Mouse (Mus musculus) adrenal gland, adult 8-10 months (tissue): ENCODE results near the gene Mindy4. TPM values are rescaled to one million over a fixed set of nuclear protein-coding genes. Genes with fewer than 3 reads are reported as not detected.
"Not testable (repeated sequence)": the region's sequence is repeated elsewhere in the genome, so short reads cannot be mapped to it uniquely, and the experiment has no call there.

Experiments used
- DNase-seq: peaks from one replicate; pipeline ENCODE4 v3.0.0; 2022
- total RNA-seq, 4 experiments: library from RNA; stranded (reverse); gene quantifications; 2 replicates each; pipeline ENCODE4 v1.2.4; 2022

The Mindy4 gene
- total RNA-seq, result 10 to 100 TPM in 1 of 4 experiments, 1 to 10 TPM in 3; 4.0 to 10.2 (median 6.3) TPM

DNA sequence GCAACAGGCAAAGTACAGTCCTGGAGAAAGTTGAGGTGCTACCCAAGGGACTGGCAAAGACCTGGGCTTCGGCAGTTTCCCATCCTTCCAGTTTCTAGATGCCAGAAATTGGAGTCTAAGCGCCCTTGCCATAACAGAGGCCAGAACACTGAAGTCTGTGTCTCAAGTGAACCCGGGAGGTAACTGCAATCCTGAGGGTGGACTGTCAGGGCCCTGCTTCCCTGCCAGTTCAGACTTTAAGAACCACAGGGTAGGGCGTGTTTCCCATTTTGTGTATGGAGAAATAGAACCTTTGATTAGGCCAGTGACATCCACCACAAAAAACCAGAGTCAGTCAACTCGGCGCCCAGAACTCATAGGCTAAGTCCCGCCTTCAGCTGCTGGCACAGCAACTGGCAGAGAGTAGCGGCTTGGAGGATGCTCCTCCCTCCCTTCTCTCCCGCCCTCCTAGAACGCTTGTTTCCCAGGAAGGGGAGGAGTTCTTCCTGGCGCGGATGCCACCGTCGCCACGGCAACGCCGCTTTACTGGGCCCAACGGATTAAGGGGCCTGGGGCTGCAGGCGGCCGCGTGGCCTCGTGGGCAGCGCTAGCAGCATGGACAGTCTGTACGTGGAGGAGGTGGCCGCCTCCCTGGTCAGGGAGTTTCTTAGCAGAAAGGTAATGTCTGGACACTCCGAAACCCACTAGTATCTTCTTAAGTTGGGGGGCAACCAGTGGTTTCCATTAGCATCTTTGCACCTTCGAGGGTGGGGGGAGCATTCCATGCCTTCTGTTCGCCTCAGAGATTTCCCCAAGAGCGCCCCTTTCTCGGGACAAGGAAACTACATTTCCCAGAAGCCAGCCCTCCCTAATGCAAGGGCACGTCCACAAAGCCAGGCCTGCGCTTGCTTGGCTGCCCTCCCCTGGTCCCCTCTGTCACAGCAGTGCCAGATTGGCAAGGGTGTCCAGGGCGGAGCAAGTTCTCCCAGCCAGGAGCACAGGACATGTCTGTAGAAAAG is at the start of gene Mindy4:
TSS of gene Mindy4 (plus strand) at position 471 of the 998 bp plus-strand sequence.
- DNase-seq, result peak; percentile 90

DNA sequence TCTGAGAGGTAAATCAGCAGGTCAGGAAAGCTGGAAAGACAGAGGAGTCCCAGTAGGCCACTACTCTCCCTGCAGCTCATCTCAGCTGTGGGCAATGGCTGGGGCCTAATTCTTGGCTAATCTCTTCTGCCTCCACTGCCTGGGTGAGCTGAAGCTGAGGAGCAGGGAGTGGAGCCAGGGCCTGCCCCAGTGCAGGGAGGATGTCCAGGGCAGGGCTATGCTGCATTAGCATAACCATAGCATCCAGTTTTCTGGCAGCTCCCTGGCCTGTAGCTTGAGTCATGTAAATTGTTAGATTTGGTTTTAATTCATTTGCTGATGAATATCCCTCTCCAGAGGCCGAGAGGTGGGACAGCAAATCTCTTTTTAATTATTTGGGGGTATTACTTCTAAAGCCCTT is 43.9 kb upstream of the Mindy4 start:
- DNase-seq, result no peak

DNA sequence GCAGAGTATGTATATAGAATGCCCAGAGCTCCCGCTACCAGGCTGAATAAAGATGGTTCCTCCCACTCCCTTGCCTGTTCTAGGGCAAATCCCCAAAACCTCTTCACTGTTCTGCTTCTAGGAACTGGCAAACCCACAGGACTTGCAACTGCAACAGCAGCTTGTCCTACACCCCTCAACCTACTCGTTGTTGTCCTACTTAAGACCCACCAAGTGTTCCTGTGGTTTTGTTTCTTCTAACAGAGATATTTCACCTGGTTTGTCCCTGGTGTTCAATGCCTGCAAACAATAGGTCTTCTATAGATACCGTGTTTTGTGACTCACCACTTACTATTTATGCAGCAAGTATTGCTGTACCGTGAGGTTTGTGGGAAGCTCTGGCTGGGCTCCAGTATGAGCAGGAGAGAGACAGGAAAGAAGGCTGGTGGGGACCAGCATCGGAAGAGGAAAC is 41.8 kb upstream of the Mindy4 start:
- DNase-seq, result no peak

DNA sequence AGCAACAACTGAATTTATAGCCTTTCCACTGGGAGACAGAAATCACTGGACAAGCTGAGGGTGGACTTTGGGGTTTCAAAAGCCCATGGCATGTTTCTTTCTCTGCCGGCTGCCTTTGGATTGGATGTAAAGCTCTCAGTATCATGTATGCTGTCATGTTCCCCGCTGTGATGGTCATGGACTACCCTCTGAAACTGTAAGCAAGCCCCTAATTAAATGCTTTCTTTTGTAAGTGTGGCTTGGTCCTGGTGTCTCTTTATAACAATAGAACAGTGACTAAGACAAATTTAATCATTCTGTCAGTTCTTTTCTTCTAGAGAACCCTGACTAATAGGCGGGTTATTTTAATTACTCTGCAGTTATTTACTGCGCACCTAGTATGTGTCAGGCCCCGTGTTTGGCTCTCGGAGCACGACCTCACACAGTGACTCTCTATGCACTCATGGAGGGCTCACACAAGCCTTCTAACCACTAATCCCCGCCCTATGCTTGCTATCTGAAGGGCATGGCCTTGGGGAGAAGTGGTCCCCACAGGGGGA is 40.1 kb upstream of the Mindy4 start:
- no peak for DNase-seq

DNA sequence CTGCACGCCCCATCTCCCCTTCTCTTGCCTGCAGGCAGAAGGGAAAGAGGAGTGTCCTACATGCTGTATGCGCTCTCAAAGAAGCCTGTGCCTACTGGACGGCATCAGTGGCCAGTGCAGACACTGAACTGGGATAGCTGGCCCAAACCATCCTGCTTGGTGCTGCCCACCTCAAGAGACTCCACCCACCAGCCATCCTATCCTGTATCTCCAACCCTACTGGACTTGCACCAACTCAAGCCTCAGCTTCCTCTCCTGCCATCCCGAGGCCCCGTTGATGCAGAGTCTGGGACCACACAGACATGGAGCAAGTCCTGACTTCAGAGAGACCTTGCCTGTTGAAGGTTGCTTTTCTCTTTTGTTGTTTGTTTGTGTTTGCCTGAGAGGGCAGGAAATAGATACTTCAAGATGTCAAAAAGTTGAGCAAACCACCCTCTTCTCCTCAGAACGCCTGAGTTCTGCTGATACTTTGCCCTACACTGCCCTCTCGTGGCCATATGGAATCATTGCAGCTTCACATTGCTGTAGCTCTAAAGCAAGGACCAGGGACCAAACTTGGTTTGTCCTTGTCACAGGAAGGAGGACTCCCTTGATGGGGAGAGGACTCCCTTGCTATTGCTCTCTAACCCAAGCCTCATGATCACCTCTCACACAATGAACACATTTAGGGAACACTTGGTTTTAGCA is 36.3 kb upstream of the Mindy4 start:
- peak; percentile 50 for DNase-seq

DNA sequence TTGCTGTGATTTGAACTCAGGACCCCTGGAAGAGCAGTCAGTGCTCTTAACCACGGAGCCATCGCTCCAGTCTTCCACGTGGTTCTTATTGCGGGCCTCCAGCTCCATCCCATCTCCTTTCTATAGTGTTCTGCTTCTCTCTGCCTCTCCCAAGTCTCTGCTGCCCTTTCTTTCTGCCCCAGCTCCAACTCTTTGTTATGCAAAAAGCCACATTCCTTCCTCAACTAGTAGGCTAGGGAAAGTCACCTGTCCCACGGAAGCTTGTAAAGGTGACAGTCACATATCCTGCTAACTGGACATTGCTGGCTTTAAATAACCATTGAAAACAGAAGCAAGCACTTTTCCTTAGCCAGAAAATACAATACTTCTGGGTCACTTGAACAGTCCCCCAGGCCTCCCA is 33.4 kb upstream of the Mindy4 start:
- DNase-seq, result no peak

DNA sequence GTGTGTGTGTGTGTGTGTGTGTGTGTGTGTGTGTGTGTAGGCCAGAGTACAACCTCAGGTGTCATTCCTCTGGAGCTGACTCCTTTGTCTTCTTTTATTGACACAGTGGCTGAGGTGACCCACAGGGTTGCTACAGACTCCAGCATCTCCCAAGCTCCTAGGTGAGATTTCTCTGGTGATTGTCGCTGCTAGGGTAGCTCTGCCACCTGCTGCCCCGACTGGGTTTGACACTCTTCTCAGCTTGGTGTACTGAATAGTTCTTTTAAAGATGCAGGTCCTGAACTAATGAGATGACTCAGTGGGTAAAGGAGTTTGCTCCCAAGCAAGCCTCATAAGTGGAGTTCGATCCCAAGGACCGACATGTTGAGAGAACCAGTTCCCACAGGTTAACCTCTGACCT is 31.5 kb upstream of the Mindy4 start:
- DNase-seq, result no peak

DNA sequence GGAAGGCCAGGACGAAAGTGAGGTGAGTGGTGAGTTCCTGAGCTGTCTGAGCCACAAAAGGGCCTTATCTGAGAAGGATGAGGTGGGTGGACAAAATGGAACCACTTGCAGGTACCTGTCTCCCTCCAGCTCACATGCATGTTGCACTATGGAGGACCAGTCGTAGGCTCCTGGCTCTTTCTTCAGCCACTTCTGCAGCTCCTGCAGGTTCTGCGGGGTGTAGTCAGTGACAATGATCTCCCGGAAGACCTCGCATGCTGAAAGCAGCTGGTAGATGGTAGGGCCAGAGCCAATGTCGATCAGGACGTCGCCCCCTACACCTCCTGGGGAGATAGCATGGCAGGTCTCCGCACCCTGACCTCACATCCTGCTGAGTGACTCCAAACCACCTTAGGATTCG is 30.0 kb upstream of the Mindy4 start:
- DNase-seq, result no peak

DNA sequence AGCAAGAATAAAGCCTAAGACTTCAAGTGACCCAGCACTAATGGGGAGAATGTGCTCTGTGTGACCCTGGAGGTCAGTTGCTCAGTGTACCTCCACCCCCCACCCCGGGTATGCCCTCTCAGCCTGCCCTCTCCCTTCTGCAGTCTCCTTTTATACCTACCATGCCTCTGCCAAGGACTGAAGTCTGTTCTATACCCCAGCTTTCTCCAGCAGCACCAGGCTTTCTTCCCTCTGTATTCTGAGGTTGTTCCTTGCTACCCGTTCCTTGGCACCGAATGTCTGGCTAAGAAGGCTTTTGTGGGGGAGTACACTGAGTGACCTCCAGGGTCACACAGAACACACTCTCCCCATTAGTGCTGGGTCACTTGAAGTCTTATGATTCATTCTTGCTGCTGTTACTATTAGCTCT is 29.2 kb upstream of the Mindy4 start:
- no peak for DNase-seq

DNA sequence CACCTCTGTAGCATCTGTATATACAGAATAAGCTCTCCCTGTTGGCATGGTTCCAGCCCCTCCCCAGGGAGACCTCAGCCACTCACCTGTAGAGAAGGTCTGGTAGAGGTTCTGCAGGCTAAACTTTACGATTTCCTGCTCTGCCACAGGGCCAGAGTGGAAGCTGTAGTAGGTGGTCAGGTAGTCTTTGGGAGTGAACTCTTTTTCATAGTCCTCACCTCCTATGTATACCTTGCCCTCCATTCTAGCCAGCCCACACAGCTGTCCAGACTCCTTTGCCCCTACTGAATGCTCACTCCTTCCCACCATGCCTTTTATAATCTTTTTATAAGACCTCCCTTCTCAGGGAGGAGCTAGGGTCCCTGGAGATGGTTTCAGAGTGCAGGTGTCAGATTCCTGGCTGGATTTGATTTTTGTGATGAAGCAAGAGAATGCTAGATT is 28.4 kb upstream of the Mindy4 start, which contains the start of gene Inmt:
TSS of gene Inmt (minus strand) at position 303 of the 441 bp plus-strand sequence.
- DNase-seq, result no peak

DNA sequence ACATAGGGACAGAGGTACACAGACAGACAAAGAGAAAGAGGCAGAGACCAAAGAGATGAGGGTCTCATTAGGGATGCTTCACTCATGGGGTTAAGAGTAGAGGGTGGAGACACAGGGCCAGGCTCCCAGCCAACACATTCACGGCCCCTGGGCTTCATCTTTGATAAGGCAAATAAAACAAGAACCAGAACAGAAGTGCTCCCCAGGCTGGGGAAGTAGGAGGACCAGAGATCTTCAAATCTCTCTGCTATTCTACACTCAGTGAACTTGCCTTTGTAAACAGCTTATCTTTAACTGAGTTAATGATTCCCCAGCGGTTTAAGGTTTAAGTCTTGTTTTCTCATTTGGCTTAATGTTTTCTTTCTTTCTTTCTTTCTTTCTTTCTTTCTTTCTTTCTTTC is 27.7 kb upstream of the Mindy4 start:
- no peak for DNase-seq

DNA sequence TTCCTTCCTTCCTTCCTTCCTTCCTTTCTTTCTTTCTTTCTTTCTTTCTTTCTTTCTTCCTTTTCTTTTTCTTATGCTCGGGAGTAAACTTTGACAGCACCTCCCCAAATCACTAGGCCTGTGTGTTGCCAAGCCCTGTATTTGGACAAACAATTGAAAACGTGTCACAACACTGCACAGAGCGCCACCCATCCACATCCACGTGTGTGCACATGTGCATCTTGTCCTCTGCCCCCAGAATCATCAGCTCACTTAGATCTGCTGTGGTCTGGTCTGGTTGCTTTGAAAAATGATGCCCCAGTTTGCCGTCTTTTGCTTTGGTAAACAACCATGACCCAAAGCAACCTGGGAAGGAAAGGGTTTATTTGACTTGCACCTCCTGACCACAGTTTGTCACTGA is 27.3 kb upstream of the Mindy4 start:
- DNase-seq, result no peak

DNA sequence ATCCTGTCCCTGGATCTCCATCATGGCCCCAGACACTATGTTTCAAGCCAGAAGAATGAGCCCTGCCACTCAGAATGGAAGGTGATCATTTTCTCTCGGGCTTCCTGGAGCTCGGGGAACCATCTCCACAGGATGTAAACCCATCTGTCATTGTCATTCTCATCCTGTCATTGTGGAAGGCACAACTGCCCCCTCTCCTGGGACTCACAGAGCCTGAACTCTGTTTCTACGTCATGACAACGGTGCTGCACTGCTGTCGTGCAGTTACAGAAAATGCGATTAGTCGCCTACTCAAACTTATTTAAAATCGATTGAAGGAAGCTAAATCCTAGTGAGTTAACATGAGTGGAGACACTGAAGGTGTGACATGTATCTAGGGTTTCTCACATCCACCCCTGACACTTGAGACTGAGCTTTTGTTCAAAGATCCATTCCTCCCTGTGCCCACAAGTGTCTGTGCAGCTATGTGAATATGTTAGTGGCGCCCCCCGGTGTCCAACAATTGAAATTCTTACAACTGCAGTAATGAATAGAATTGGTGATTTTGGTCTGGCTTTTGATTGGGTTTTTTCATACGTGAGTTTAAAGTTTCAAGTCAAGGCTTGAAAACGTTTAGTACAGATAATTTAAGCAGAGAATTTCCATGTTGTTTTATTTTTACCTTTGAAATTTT is 26.0 kb upstream of the Mindy4 start:
- no peak for DNase-seq

DNA sequence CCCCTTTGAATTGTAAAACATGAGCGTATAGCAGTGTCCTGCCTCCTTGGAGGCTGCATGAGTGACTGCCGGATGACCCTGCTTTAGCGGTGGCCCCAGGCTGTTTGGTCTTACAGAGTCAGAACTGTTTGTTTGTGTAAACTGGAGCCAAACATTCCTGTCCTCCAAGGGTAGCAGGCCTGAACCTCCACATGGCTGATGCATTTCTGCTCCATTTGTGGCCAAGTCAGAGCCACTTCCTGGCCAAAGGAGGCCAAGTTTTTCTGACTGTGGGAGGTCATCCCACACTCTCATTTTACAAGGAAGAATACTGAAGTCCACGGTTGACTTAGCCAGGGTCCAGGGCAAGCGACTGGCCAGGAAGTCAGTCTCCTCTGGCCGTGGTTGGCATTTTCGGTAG is 23.6 kb upstream of the Mindy4 start:
- DNase-seq, result no peak

DNA sequence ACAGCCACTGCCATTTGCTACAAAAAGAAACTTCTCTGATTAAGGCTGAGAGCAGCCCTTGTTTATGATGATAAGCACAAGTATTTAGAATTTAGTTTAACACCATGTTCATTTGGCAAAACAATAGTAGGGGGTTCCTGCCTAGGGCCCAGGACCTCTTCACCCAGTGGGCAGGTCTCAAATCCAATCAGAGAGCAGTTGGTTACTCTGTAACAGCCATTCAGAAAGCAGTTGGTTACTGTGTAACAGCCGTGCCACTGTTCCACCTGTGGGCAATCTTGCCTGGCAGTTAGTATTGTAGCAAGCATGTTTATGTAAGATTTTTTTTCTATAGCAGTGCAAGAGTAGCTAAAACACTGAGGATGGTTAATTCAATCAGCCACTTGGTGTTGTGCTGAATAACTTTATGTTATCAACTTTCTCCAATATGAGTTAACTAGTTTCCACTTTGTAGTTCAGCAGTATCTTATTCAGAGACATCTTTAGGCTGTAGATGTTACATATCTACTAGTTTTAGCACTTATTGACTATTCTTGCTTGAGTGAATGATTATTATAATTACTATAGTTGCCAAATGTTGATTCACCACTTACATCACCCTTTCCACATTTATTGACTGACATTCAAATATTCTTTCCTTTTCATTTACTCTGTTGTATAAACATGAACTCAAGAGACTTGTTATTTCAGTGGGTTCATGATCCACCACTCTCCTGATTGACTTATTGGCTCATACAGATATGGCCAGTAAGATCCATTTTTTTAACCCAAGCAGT is 20.3 kb upstream of the Mindy4 start:
- no peak for DNase-seq

DNA sequence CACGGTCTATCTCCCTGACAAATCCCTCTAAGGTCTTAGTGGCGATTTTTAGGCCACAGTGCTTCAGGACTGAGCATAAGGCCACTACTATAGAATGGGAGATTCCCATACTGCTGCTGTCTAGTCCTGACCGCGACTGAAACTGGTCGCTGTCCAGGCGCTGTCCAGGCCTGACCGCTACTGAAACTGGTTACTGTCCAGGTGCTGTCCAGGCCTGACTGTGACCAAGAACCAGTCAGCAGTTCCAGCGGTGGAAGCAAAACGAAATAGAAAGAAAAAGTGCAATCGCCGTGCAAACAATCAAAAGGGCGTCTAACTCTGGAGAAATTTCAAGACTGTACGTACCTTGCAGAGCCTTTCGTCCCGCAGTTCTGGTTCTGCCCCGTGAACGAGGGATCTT is 15.4 kb upstream of the Mindy4 start:
- not testable (repeated sequence) for DNase-seq

DNA sequence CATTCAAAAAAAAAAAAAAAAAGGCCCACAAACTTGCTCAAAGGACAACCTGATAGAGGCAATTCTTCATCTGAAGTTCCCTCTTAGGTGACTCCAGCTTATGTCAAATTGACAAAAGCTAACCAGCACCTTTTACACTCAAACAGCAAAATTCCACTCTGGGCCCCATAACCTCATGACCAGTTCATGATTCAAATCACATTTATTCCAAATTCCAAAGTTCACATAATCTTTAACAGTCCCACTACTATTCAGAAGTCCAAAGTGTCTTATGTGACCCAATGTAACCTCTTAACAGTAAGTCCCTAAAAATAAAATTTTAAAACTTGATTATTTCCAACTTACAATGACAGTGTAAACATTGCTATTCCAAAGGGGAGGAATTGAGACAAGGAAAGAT is 13.8 kb upstream of the Mindy4 start:
- DNase-seq, result no peak

DNA sequence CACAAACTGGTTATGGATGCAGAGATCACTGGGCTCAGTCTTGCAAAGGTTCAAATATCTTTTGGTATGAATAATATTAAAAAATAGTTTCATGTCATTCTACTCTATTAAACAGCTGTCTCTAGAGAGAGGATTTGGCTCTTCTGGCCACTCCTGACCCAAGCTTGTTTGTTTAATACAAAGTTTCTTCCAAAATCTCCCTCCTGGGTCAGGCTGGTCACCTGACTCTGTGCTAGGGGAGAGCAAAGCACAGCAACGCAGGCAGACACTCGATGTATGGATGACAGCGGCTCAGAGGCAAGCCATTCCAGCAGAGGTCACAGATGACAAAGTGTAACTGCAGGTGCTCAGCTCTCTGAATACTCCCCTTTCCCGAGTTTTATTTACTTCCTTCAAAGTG is 11.6 kb upstream of the Mindy4 start:
- DNase-seq, result no peak

DNA sequence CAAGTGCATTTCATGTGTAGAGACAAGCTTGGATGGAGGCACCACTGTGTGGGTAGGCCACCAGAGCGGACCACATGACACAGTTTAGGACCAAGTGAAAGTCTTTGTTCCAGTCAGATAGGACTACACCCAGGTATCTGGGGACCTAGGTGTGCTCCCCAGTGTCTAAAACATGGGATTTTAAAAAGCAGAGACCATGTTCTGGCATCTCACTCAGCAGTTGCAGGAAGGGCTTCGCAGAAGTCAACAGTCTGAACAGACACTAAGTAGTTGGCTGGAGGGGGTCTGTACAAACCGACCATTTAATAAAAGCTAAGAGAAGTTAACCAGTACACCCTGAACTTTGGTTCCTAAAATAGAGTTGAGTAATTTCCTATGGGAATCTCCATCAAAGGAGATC is 10.0 kb upstream of the Mindy4 start:
- no peak for DNase-seq

DNA sequence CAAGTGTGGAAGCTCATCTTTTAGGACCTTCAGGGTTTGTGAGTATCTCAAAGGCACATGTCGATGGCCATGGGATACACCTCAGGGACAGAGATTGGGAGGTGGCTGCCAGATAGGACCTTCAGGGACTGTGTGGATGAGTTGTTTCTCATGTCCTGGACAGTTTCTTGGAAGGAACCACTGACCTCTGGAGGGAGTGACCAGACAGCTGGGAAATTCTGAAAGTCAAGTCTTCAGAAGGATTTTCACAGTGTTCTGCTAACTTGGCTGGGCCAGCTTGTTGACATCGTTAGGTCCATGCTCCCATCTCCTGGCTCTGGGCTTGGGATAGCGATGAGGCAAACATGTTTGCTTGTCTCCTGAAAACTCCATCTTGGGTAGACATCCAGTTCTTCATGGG is 4.1 kb upstream of the Mindy4 start:
- no peak for DNase-seq

DNA sequence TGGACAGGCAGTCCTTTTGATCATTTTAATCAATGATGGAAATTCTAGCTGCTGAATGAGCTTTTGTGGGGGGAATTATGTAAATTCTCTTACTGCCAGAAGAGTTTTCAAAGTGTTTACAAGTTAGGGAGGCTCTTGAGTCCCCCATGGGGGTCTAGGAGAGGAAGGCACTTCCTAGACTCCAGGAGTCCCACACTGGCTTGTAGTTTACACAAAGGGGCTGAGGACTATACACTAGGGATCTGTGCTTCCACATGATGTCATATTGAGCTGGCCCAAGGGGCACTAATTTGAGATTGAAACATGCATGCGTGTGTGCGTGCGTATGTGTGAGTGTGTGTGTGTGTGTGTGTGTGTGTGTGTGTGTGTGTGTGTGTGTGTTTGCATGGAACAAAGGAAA is 748 bp downstream of the Mindy4 start:
- no peak for DNase-seq

DNA sequence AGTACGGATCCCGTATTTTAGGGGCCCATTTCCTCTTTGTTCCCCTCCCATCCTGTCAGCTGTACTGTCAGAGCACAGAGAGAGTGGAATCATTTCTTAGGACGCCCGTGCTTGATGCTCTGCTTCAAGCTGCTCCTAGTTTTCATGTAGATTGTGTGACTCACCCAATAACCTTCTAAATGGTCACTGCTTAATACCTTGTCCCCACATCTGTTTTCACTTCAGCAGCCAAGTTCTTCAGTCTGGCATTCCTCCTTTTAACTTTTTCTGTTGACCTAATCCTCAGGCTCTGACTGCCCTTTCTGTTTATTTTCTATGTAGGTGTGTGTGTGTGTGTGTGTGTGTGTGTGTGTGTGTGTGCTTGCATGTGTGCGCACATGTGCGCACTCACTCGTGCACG is 4.6 kb downstream of the Mindy4 start:
- no peak for DNase-seq
